Mouse (Mus musculus) liver, embryonic 12.5 days (tissue): Measurements from ENCODE around the gene Kcnk7. TPM values are rescaled to one million over a fixed set of nuclear protein-coding genes. Genes with fewer than 3 reads are reported as not detected.

ENCODE experiments used
- ATAC-seq: fragments of 200-750 bp; cut with Nextera tagmentation; 2 replicates; pipeline ENCODE4 v1.8.0; 2017; ENCODE audit warnings: moderate number of reproducible peaks, mild to moderate bottlenecking, moderate library complexity
- H3K27ac ChIP-seq: fragments of 300-500 bp; sonication (generic); 2 replicates; pipeline ENCODE4 v1.5.1; 2016; ENCODE audit warnings: mild to moderate bottlenecking
- H3K27me3 ChIP-seq: fragments of 300-500 bp; sonication (generic); replicated peaks from 2 replicates; pipeline ENCODE4 v1.6.1; 2016; ENCODE audit warnings: mild to moderate bottlenecking, moderate library complexity
- H3K36me3 ChIP-seq: fragments of 300-500 bp; sonication (generic); 2 replicates; pipeline ENCODE4 v1.6.1; 2016; ENCODE audit warnings: mild to moderate bottlenecking, moderate library complexity
- H3K4me1 ChIP-seq: fragments of 300-500 bp; sonication (generic); 2 replicates; pipeline ENCODE4 v1.6.1; 2016
- H3K4me2 ChIP-seq: fragments of 300-500 bp; sonication (generic); 2 replicates; pipeline ENCODE4 v1.6.1; 2016; ENCODE audit warnings: mild to moderate bottlenecking, moderate library complexity
- H3K4me3 ChIP-seq: fragments of 300-500 bp; sonication (generic); 2 replicates; pipeline ENCODE4 v1.5.1; 2016; ENCODE audit warnings: mild to moderate bottlenecking, moderate library complexity
- H3K9ac ChIP-seq: fragments of 300-500 bp; sonication (generic); 2 replicates; pipeline ENCODE4 v1.6.1; 2016; ENCODE audit warnings: mild to moderate bottlenecking, moderate library complexity
- H3K9me3 ChIP-seq: fragments of 300-500 bp; sonication (generic); replicated peaks from 2 replicates; pipeline ENCODE4 v1.6.1; 2016; ENCODE audit warnings: mild to moderate bottlenecking, moderate library complexity
- WGBS: fragments of 180-500 bp; shearing (Covaris S2); methylation state at CpG from one replicate; pipeline ENCODE4 v1.1.7; 2016; ENCODE audit not compliant: insufficient replicate concordance; 5-methylcytosine and 5-hydroxymethylcytosine counted together
- microRNA-seq: library from miRNA; unstranded; fragments of <30 nt; microRNA quantifications from one replicate; pipeline ENCODE4, GENCODE M21; 2017
- polyA plus RNA-seq: library from polyadenylated mRNA; unstranded; fragments of >200 nt; fragmentation: Nextera tagmentation; extraction: Ambion mirVana; gene quantifications from 2 replicates; pipeline ENCODE4 v1.2.1, GENCODE M21; 2016

Kcnk7 gene
- polyA plus RNA-seq, 1 experiment from 2014 or later = 0.19 TPM

GRCm38 (mm10) chr19:5745756-5746710 lies 41.9 kb downstream of the Kcnk7 start:
- no peak overlapping the region for H3K27ac ChIP-seq
- 0 out of 2 replicates have a peak overlapping the region, but pooled peaks have one; percentile 33 for H3K9ac ChIP-seq
- H3K4me2 ChIP-seq = peak overlapping the region; percentile 54
- no peak for ATAC-seq
- peak overlapping the region; percentile 24; the same call in 1 of the 2 replicates for H3K4me3 ChIP-seq
- H3K9me3 ChIP-seq = no peaks in the 10 kb centered on the region
- H3K4me1 ChIP-seq = peaks cover 48% of the 10 kb centered on the region
- peaks cover 100% of the 10 kb centered on the region for H3K27me3 ChIP-seq
- WGBS = 10% methylated on average over 36 of the region's 36 CpGs
- H3K36me3 ChIP-seq = no peaks in the 10 kb centered on the region

- no peak overlapping the region for H3K27ac ChIP-seq
- peak overlapping the region; percentile 54; the same call in 1 of the 2 replicates for H3K4me2 ChIP-seq
- H3K9me3 ChIP-seq = no peaks in the 10 kb centered on the region
- H3K4me1 ChIP-seq = peaks cover 48% of the 10 kb centered on the region
- 31% methylated on average over 12 of the region's 12 CpGs for WGBS
- no peak overlapping the region for H3K4me3 ChIP-seq
- ATAC-seq = peak; percentile 62
- H3K36me3 ChIP-seq = no peaks in the 10 kb centered on the region
- H3K9ac ChIP-seq = no peak overlapping the region
- H3K27me3 ChIP-seq = peaks cover 100% of the 10 kb centered on the region
Observed at GRCm38 (mm10) chr19:5746907-5747363, 42.8 kb downstream of the Kcnk7 start.

GRCm38 (mm10) chr19:5749476-5749875 lies 45.3 kb downstream of the Kcnk7 start:
- H3K4me1 ChIP-seq = peaks cover 38% of the 10 kb centered on the region
- H3K36me3 ChIP-seq = no peaks in the 10 kb centered on the region
- H3K27ac ChIP-seq = no peak overlapping the region
- no peak overlapping the region for H3K4me2 ChIP-seq
- no peak overlapping the region for H3K4me3 ChIP-seq
- H3K9ac ChIP-seq = no peak overlapping the region
- H3K27me3 ChIP-seq = peaks cover 100% of the 10 kb centered on the region
- no peaks in the 10 kb centered on the region for H3K9me3 ChIP-seq
- 60% methylated on average over 6 of the region's 6 CpGs for WGBS
- ATAC-seq = no peak

- no peaks in the 10 kb centered on the region for H3K9me3 ChIP-seq
- no peak for ATAC-seq
- 13% methylated on average over 22 of the region's 22 CpGs for WGBS
- H3K4me2 ChIP-seq = no peak overlapping the region
- peaks cover 100% of the 10 kb centered on the region for H3K27me3 ChIP-seq
- H3K4me1 ChIP-seq = peaks cover 31% of the 10 kb centered on the region
- H3K36me3 ChIP-seq = no peaks in the 10 kb centered on the region
- H3K27ac ChIP-seq = no peak overlapping the region
- H3K4me3 ChIP-seq = no peak overlapping the region
- H3K9ac ChIP-seq = no peak overlapping the region
Observed at GRCm38 (mm10) chr19:5750951-5751350, 46.8 kb downstream of the Kcnk7 start.

GRCm38 (mm10) chr19:5751742-5752141 lies 47.6 kb downstream of the Kcnk7 start:
- Histone ChIP-seq H3K9ac (no peak overlapping the region), H3K27me3 (peaks cover 100% of the 10 kb centered on the region), H3K4me1 (peaks cover 29% of the 10 kb centered on the region), H3K36me3 (no peaks in the 10 kb centered on the region), H3K9me3 (no peaks in the 10 kb centered on the region), H3K4me3 (no peak overlapping the region), H3K4me2 (peak overlapping the region; percentile 33), H3K27ac (no peak overlapping the region)
- WGBS = 7% methylated on average over 20 of the region's 20 CpGs
- ATAC-seq = peak; percentile 25; the same call in 1 of the 2 replicates

GRCm38 (mm10) chr19:5756321-5756985 lies 52.3 kb downstream of the Kcnk7 start:
- peaks cover 44% of the 10 kb centered on the region for H3K36me3 ChIP-seq
- ATAC-seq = no peak
- peak overlapping the region; percentile 54 for H3K4me2 ChIP-seq
- WGBS = 26% methylated on average over 28 of the region's 29 CpGs
- H3K4me3 ChIP-seq = peak overlapping the region; percentile 16; the same call in 1 of the 2 replicates
- peaks cover 21% of the 10 kb centered on the region for H3K4me1 ChIP-seq
- H3K27ac ChIP-seq = no peak overlapping the region
- H3K27me3 ChIP-seq = peaks cover 76% of the 10 kb centered on the region
- no peaks in the 10 kb centered on the region for H3K9me3 ChIP-seq
- peak overlapping the region; percentile 49 for H3K9ac ChIP-seq

Small RNA genes lying within 50 kb of the gene (microRNA-seq; reads per million reads assigned to microRNA genes)
- gene Mir6987 = not detected

Other genes with a start within 250 kb of the Kcnk7 start
- 4.1 and 4.8 TPM in 2 replicates for gene Ccdc85b, start 246.5 kb upstream of the Kcnk7 start, polyA plus RNA-seq
- gene Fibp, start 243.8 kb upstream of the Kcnk7 start, polyA plus RNA-seq = 44.3 and 45.2 TPM in 2 replicates
- 0.43 and 0.53 TPM in 2 replicates for gene Ctsw, start 235.9 kb upstream of the Kcnk7 start, polyA plus RNA-seq
- gene Efemp2, start 230.4 kb upstream of the Kcnk7 start, polyA plus RNA-seq = 30.0 and 30.6 TPM in 2 replicates
- gene Mus81, start 216.0 kb upstream of the Kcnk7 start, polyA plus RNA-seq = 22.2 and 22.9 TPM in 2 replicates
- gene Cfl1, start 213.9 kb upstream of the Kcnk7 start, polyA plus RNA-seq = 1,523 and 1,533 TPM in 2 replicates
- gene 1700020D05Rik, start 200.6 kb upstream of the Kcnk7 start, polyA plus RNA-seq = 0.13 TPM in 1 of 2 replicates, not detected in the other
- gene Snx32, start 193.8 kb upstream of the Kcnk7 start, polyA plus RNA-seq = 7.5 and 8.8 TPM in 2 replicates
- gene Ovol1, start 143.7 kb upstream of the Kcnk7 start, polyA plus RNA-seq = not detected in 2 replicates
- gene Ap5b1, start 136.3 kb upstream of the Kcnk7 start, polyA plus RNA-seq = 3.4 and 3.5 TPM in 2 replicates
- 171 and 177 TPM in 2 replicates for gene Rnaseh2c, start 102.5 kb upstream of the Kcnk7 start, polyA plus RNA-seq
- gene Kat5, start 94.1 kb upstream of the Kcnk7 start, polyA plus RNA-seq = 24.9 and 26.8 TPM in 2 replicates
- 32.1 and 33.6 TPM in 2 replicates for gene Rela, start 66.9 kb upstream of the Kcnk7 start, polyA plus RNA-seq
- gene Sipa1, start 40.7 kb upstream of the Kcnk7 start, polyA plus RNA-seq = 41.4 and 41.8 TPM in 2 replicates
- 25.8 and 27.7 TPM in 2 replicates for gene Map3k11, start 15.6 kb upstream of the Kcnk7 start, polyA plus RNA-seq
- gene Pcnx3, start 15.5 kb upstream of the Kcnk7 start, polyA plus RNA-seq = 18.4 and 18.6 TPM in 2 replicates
- gene Ehbp1l1, start 21.9 kb downstream of the Kcnk7 start, polyA plus RNA-seq = 122 and 124 TPM in 2 replicates
- 45.1 and 45.3 TPM in 2 replicates for gene Fam89b, start 25.3 kb downstream of the Kcnk7 start, polyA plus RNA-seq
- gene Ltbp3, start 36.5 kb downstream of the Kcnk7 start, polyA plus RNA-seq = 3.7 and 3.8 TPM in 2 replicates
- gene Scyl1, start 67.1 kb downstream of the Kcnk7 start, polyA plus RNA-seq = 38.3 and 39.7 TPM in 2 replicates
- 22.1 and 24.2 TPM in 2 replicates for gene Frmd8, start 170.9 kb downstream of the Kcnk7 start, polyA plus RNA-seq
- gene Slc25a45, start 173.4 kb downstream of the Kcnk7 start, polyA plus RNA-seq = 7.5 and 7.7 TPM in 2 replicates
- gene Tigd3, start 189.8 kb downstream of the Kcnk7 start, polyA plus RNA-seq = 3.2 and 3.5 TPM in 2 replicates
- 73.2 and 74.9 TPM in 2 replicates for gene Dpf2, start 208.6 kb downstream of the Kcnk7 start, polyA plus RNA-seq
- 3.4 and 3.6 TPM in 2 replicates for gene Cdc42ep2, start 220.4 kb downstream of the Kcnk7 start, polyA plus RNA-seq